Mouse (Mus musculus) stomach, embryonic 16.5 days (tissue): Measurements from ENCODE around the gene Pbx4. TPM values are rescaled to one million over a fixed set of nuclear protein-coding genes. Genes with fewer than 3 reads are reported as not detected.

ENCODE experiments used
- ATAC-seq: fragments of 200-750 bp; cut with Nextera tagmentation; 2 replicates; pipeline ENCODE4 v1.8.0; 2017; ENCODE audit warnings: moderate number of reproducible peaks, moderate TSS enrichment; ENCODE audit not compliant: insufficient read depth, low FRiP score
- H3K27ac ChIP-seq: fragments of 300-500 bp; sonication (generic); 2 replicates; pipeline ENCODE4 v1.5.1; 2014; ENCODE audit warnings: low read length
- H3K27me3 ChIP-seq: fragments of 300-500 bp; sonication (generic); 2 replicates; pipeline ENCODE4 v1.6.1; 2014; ENCODE audit warnings: low read length, control low read depth, mixed read lengths; ENCODE audit not compliant: control insufficient read depth, insufficient read depth
- H3K36me3 ChIP-seq: fragments of 300-500 bp; sonication (generic); 2 replicates; pipeline ENCODE4 v1.6.1; 2014; ENCODE audit warnings: low read length; ENCODE audit not compliant: control insufficient read depth, insufficient read depth
- H3K4me1 ChIP-seq: fragments of 300-500 bp; sonication (generic); 2 replicates; pipeline ENCODE4 v1.6.1; 2014; ENCODE audit warnings: low read length, control low read depth, mixed read lengths; ENCODE audit not compliant: control insufficient read depth, insufficient read depth
- H3K4me2 ChIP-seq: fragments of 300-500 bp; sonication (generic); 2 replicates; pipeline ENCODE4 v1.6.1; 2014; ENCODE audit warnings: low read depth, low read length, mixed read lengths
- H3K4me3 ChIP-seq: fragments of 300-500 bp; sonication (generic); replicated peaks from 2 replicates; pipeline ENCODE4 v1.5.1; 2014; ENCODE audit warnings: mild to moderate bottlenecking, low read length
- H3K9ac ChIP-seq: fragments of 300-500 bp; sonication (generic); 2 replicates; pipeline ENCODE4 v1.6.1; 2014; ENCODE audit warnings: low read length
- H3K9me3 ChIP-seq: fragments of 300-500 bp; sonication (generic); replicated peaks from 2 replicates; pipeline ENCODE4 v1.6.1; 2016; ENCODE audit warnings: low read length, control low read depth; ENCODE audit not compliant: control insufficient read depth
- WGBS: fragments of 180-500 bp; shearing (Covaris S2); extraction: QIAGEN DNeasy Blood & Tissue Kit; methylation state at CpG from one replicate; pipeline ENCODE4 v1.1.7; 2014; 5-methylcytosine and 5-hydroxymethylcytosine counted together
- polyA plus RNA-seq: library from polyadenylated mRNA; unstranded; fragments of >200 nt; fragmentation: Nextera tagmentation; extraction: Ambion mirVana; gene quantifications from 2 replicates; pipeline ENCODE4 v1.2.1, GENCODE M21; 2015

Gene Pbx4
- polyA plus RNA-seq, 1 experiment from 2014 or later: 3.1 TPM

GRCm38 (mm10) chr8:69884141-69884540 is 51.9 kb downstream of the Pbx4 start:
- Histone ChIP-seq H3K4me2 (no peak overlapping the region), H3K9me3 (no peaks in the 10 kb centered on the region), H3K36me3 (no peaks in the 10 kb centered on the region), H3K4me1 (peaks cover 25% of the 10 kb centered on the region), H3K4me3 (no peak overlapping the region), H3K9ac (no peak overlapping the region), H3K27ac (no peak overlapping the region), H3K27me3 (peaks cover 100% of the 10 kb centered on the region)
- ATAC-seq: no peak
- WGBS: 52% methylated on average over 13 of the region's 13 CpGs

GRCm38 (mm10) chr8:69887289-69888243 is 55.3 kb downstream of the Pbx4 start, which contains the start of gene Cilp2:
Gene Cilp2, minus strand, starts transcription at chr8:69887687.
- Histone ChIP-seq H3K4me3 (peak within 1 kb of the TSS; percentile 22), H3K4me1 (peaks cover 21% of the 10 kb centered on the region), H3K4me2 (peak within 1 kb of the TSS; percentile 45), H3K36me3 (no peaks in the 10 kb centered on the region), H3K27ac (no peak within 1 kb of the TSS), H3K9me3 (no peaks in the 10 kb centered on the region), H3K27me3 (peaks cover 83% of the 10 kb centered on the region), H3K9ac (0 out of 2 replicates have a peak within 1 kb of the TSS, but pooled peaks have one; percentile 21)
- under 1% methylated on average over 60 of the region's 60 CpGs for WGBS
- ATAC-seq: no peak

GRCm38 (mm10) chr8:69888244-69888866 is 56.1 kb downstream of the Pbx4 start:
- H3K9ac ChIP-seq: no peak overlapping the region
- WGBS: 7% methylated on average over 24 of the region's 24 CpGs
- no peak for ATAC-seq
- H3K9me3 ChIP-seq: no peaks in the 10 kb centered on the region
- H3K27ac ChIP-seq: no peak overlapping the region
- peaks cover 21% of the 10 kb centered on the region for H3K4me1 ChIP-seq
- H3K4me3 ChIP-seq: peak overlapping the region; percentile 22
- peak overlapping the region; percentile 45 for H3K4me2 ChIP-seq
- peaks cover 75% of the 10 kb centered on the region for H3K27me3 ChIP-seq
- H3K36me3 ChIP-seq: no peaks in the 10 kb centered on the region

DNA sequence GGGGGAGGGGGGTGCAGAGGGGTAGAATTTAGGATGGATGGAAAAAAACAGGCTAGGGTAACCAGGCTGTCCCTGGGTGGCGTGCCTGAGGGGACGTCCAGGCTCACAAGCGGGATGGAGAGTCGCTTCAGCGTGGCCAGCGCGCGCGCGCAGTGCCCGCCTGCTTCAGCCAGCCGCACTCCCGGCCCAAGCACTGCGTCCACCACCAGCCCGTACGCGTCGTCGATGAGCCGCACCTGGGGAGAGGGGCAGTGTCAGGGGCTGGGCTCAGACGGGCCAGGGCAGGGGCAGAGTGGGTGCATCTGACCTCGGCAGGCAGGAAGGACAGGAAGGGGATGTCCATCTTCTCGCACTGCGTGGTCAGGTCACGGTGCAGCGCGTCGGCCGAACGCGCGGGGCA is 56.6 kb downstream of the Pbx4 start:
- Histone ChIP-seq H3K4me2 (peak overlapping the region; percentile 45), H3K9ac (no peak overlapping the region), H3K27me3 (peaks cover 69% of the 10 kb centered on the region), H3K27ac (no peak overlapping the region), H3K4me1 (peaks cover 21% of the 10 kb centered on the region), H3K36me3 (no peaks in the 10 kb centered on the region), H3K9me3 (no peaks in the 10 kb centered on the region), H3K4me3 (peak overlapping the region; percentile 22)
- 0 out of 2 replicates have a peak, but pooled peaks have one; percentile 22 for ATAC-seq
- WGBS: 5% methylated on average over 32 of the region's 32 CpGs

DNA sequence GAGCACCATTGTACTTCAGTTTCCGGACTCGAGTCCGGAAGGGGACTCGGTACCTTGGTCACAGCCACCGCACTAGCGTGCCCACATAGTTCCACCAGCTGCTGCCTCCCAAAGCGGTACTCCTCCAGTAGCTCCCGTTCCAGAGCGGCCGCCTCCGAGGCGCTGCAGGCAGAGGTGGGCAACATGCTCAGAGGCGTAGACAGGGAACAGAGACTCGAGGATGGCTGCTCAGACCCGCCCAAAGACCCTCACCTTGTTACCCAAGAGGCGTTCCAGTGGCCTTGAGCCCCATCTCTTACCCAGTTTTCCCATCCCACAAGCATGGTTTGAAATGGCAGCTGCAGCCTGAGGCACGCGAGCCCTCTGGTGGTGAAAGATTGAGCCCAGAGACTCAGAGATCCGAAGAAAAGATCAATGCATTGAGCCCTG is 58.5 kb downstream of the Pbx4 start:
- WGBS: 43% methylated on average over 19 of the region's 19 CpGs

GRCm38 (mm10) chr8:69893863-69894262 is 61.6 kb downstream of the Pbx4 start:
- H3K4me1 ChIP-seq: peaks cover 10% of the 10 kb centered on the region; the same call in 1 of the 2 replicates
- H3K9me3 ChIP-seq: no peaks in the 10 kb centered on the region
- no peak overlapping the region for H3K4me3 ChIP-seq
- H3K27me3 ChIP-seq: peaks cover 20% of the 10 kb centered on the region
- WGBS: 41% methylated on average over 17 of the region's 17 CpGs
- H3K36me3 ChIP-seq: no peaks in the 10 kb centered on the region
- H3K9ac ChIP-seq: no peak overlapping the region
- no peak overlapping the region for H3K4me2 ChIP-seq
- no peak overlapping the region for H3K27ac ChIP-seq
- no peak for ATAC-seq

More for the DNA sequence above, 58.5 kb downstream of the Pbx4 start:
- peaks cover 50% of the 10 kb centered on the region for H3K27me3 ChIP-seq
- H3K4me2 ChIP-seq: no peak overlapping the region
- no peaks in the 10 kb centered on the region for H3K9me3 ChIP-seq
- no peak overlapping the region for H3K9ac ChIP-seq
- H3K36me3 ChIP-seq: no peaks in the 10 kb centered on the region
- H3K4me3 ChIP-seq: no peak overlapping the region
- H3K27ac ChIP-seq: no peak overlapping the region
- peaks cover 21% of the 10 kb centered on the region for H3K4me1 ChIP-seq
- ATAC-seq: no peak

DNA sequence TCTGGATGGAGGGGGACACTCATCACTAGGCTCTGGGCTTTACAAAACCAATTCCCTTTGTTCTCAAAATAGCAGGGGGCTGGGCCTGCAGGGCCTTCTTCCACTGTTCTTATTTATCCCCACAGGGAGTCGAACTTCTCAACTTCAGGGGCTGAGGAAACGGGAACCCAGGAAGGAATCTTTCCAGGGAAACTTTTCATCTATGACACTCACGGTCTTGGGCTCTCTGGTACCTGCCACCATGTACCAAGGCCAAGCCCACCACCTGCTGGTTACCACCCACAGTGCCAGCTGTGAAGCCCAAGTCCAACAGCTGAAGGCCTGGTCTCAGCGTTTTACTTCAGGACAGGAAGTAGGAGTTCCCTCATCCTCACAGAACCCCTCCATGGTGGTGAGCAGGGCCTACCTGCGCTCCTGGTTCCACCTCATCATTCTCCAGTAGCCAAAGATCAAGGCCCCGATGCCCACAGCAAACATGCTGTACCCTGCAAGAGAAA is 62.6 kb downstream of the Pbx4 start:
- 63% methylated on average over 6 of the region's 6 CpGs for WGBS
- H3K9me3 ChIP-seq: no peaks in the 10 kb centered on the region
- H3K27me3 ChIP-seq: peaks cover 10% of the 10 kb centered on the region
- no peak overlapping the region for H3K4me3 ChIP-seq
- peaks cover 8% of the 10 kb centered on the region for H3K4me1 ChIP-seq
- ATAC-seq: no peak
- no peak overlapping the region for H3K27ac ChIP-seq
- no peak overlapping the region for H3K9ac ChIP-seq
- H3K36me3 ChIP-seq: no peaks in the 10 kb centered on the region
- H3K4me2 ChIP-seq: no peak overlapping the region

GRCm38 (mm10) chr8:69895772-69896451 is 63.6 kb downstream of the Pbx4 start:
- no peak overlapping the region for H3K27ac ChIP-seq
- WGBS: 70% methylated on average over 4 of the region's 4 CpGs
- H3K4me1 ChIP-seq: peaks cover 18% of the 10 kb centered on the region
- no peak overlapping the region for H3K4me2 ChIP-seq
- ATAC-seq: no peak
- H3K9ac ChIP-seq: no peak overlapping the region
- no peaks in the 10 kb centered on the region for H3K27me3 ChIP-seq
- no peak overlapping the region for H3K4me3 ChIP-seq
- no peaks in the 10 kb centered on the region for H3K9me3 ChIP-seq
- H3K36me3 ChIP-seq: no peaks in the 10 kb centered on the region
